Mouse (Mus musculus) heart, embryonic 13.5 days (tissue): ENCODE measurements around the gene Adamts7. TPM values are rescaled to one million over a fixed set of nuclear protein-coding genes. Genes with fewer than 3 reads are reported as not detected.

Source experiments
- ATAC-seq: fragments of 200-750 bp; cut with Nextera tagmentation; 2 replicates; pipeline ENCODE4 v1.8.0; 2017; ENCODE audit warnings: moderate TSS enrichment; ENCODE audit not compliant: insufficient number of reproducible peaks, low FRiP score, low TSS enrichment; ENCODE audit errors: extremely low read depth
- H3K27ac ChIP-seq: fragments of 300-500 bp; sonication (generic); replicated peaks from 2 replicates; pipeline ENCODE4 v1.5.1; 2015; ENCODE audit warnings: moderate library complexity, mild to moderate bottlenecking, inconsistent platforms
- H3K27me3 ChIP-seq: fragments of 300-500 bp; sonication (generic); replicated peaks from 2 replicates; pipeline ENCODE4 v1.6.1; 2015; ENCODE audit warnings: mild to moderate bottlenecking, inconsistent platforms
- H3K36me3 ChIP-seq: fragments of 300-500 bp; sonication (generic); 2 replicates; pipeline ENCODE4 v1.6.1; 2015; ENCODE audit warnings: mild to moderate bottlenecking, inconsistent platforms
- H3K4me1 ChIP-seq: fragments of 300-500 bp; sonication (generic); 2 replicates; pipeline ENCODE4 v1.6.1; 2015; ENCODE audit warnings: inconsistent platforms
- H3K4me2 ChIP-seq: fragments of 300-500 bp; sonication (generic); 2 replicates; pipeline ENCODE4 v1.6.1; 2015; ENCODE audit warnings: inconsistent platforms, mild to moderate bottlenecking, moderate library complexity
- H3K4me3 ChIP-seq: fragments of 300-500 bp; sonication (generic); 2 replicates; pipeline ENCODE4 v1.5.1; 2015; ENCODE audit warnings: moderate library complexity, mild to moderate bottlenecking, inconsistent platforms
- H3K9ac ChIP-seq: fragments of 300-500 bp; sonication (generic); 2 replicates; pipeline ENCODE4 v1.6.1; 2015; ENCODE audit warnings: inconsistent platforms, mild to moderate bottlenecking, moderate library complexity
- H3K9me3 ChIP-seq: fragments of 300-500 bp; sonication (generic); 2 replicates; pipeline ENCODE4 v1.6.1; 2016; ENCODE audit warnings: inconsistent platforms
- WGBS: fragments of 180-500 bp; shearing (Covaris S2); methylation state at CpG from one replicate; pipeline ENCODE4 v1.1.7; 2015; ENCODE audit warnings: mixed read lengths; 5-methylcytosine and 5-hydroxymethylcytosine counted together
- polyA plus RNA-seq: library from polyadenylated mRNA; unstranded; fragments of >200 nt; fragmentation: Nextera tagmentation; extraction: Ambion mirVana; gene quantifications from 2 replicates; pipeline ENCODE4 v1.2.1, GENCODE M21; 2015

Adamts7 gene
- polyA plus RNA-seq, 1 experiment from 2014 or later = 7.9 TPM

GRCm38 (mm10) chr9:90198531-90199449 is 35.9 kb downstream of the Adamts7 start:
- Histone ChIP-seq H3K36me3 (peaks cover 39% of the 10 kb centered on the region), H3K4me1 (peaks cover 23% of the 10 kb centered on the region), H3K9ac (peak overlapping the region; percentile 65), H3K27me3 (no peaks in the 10 kb centered on the region), H3K4me3 (peak overlapping the region; percentile 6; the same call in 1 of the 2 replicates), H3K9me3 (no peaks in the 10 kb centered on the region), H3K4me2 (peak overlapping the region; percentile 49), H3K27ac (peak overlapping the region; percentile 91)
- WGBS = 25% methylated on average over 10 of the region's 10 CpGs
- peak; percentile 43; the same call in 1 of the 2 replicates for ATAC-seq

GRCm38 (mm10) chr9:90199611-90200010 is 36.7 kb downstream of the Adamts7 start:
- WGBS = 92% methylated on average over 18 of the region's 18 CpGs
- H3K9me3 ChIP-seq = no peaks in the 10 kb centered on the region
- H3K27me3 ChIP-seq = no peaks in the 10 kb centered on the region
- H3K4me2 ChIP-seq = no peak overlapping the region
- peak overlapping the region; percentile 91; the same call in 1 of the 2 replicates for H3K27ac ChIP-seq
- no peak overlapping the region for H3K9ac ChIP-seq
- H3K4me3 ChIP-seq = no peak overlapping the region
- peaks cover 39% of the 10 kb centered on the region for H3K36me3 ChIP-seq
- peaks cover 22% of the 10 kb centered on the region for H3K4me1 ChIP-seq
- ATAC-seq = no peak

- Histone ChIP-seq H3K4me2 (no peak overlapping the region), H3K9me3 (no peaks in the 10 kb centered on the region), H3K4me1 (peaks cover 22% of the 10 kb centered on the region), H3K4me3 (no peak overlapping the region), H3K27me3 (no peaks in the 10 kb centered on the region), H3K9ac (no peak overlapping the region), H3K36me3 (peaks cover 44% of the 10 kb centered on the region), H3K27ac (no peak overlapping the region)
- 93% methylated on average over 4 of the region's 4 CpGs for WGBS
- ATAC-seq = no peak
Measured at GRCm38 (mm10) chr9:90200501-90200900, 37.6 kb downstream of the Adamts7 start.

- no peak overlapping the region for H3K27ac ChIP-seq
Measured at GRCm38 (mm10) chr9:90201096-90201495, 38.2 kb downstream of the Adamts7 start.

GRCm38 (mm10) chr9:90201541-90201940 is 38.7 kb downstream of the Adamts7 start:
- Histone ChIP-seq H3K4me2 (no peak overlapping the region), H3K27ac (no peak overlapping the region), H3K9me3 (no peaks in the 10 kb centered on the region), H3K36me3 (peaks cover 44% of the 10 kb centered on the region), H3K4me1 (peaks cover 22% of the 10 kb centered on the region), H3K4me3 (no peak overlapping the region), H3K27me3 (no peaks in the 10 kb centered on the region), H3K9ac (no peak overlapping the region)
- 57% methylated on average over 4 of the region's 4 CpGs for WGBS
- no peak for ATAC-seq

More at GRCm38 (mm10) chr9:90201096-90201495, 38.2 kb downstream of the Adamts7 start:
- no peak overlapping the region for H3K9ac ChIP-seq
- H3K27me3 ChIP-seq = no peaks in the 10 kb centered on the region
- no peak for ATAC-seq
- 91% methylated on average over 7 of the region's 7 CpGs for WGBS
- peaks cover 22% of the 10 kb centered on the region for H3K4me1 ChIP-seq
- no peak overlapping the region for H3K4me3 ChIP-seq
- no peak overlapping the region for H3K4me2 ChIP-seq
- H3K36me3 ChIP-seq = peaks cover 44% of the 10 kb centered on the region
- H3K9me3 ChIP-seq = no peaks in the 10 kb centered on the region

GRCm38 (mm10) chr9:90203233-90203632 is 40.4 kb downstream of the Adamts7 start:
- peaks cover 61% of the 10 kb centered on the region for H3K36me3 ChIP-seq
- no peak overlapping the region for H3K9ac ChIP-seq
- H3K4me2 ChIP-seq = no peak overlapping the region
- no peak overlapping the region for H3K27ac ChIP-seq
- 90% methylated on average over 5 of the region's 5 CpGs for WGBS
- no peak for ATAC-seq
- H3K9me3 ChIP-seq = no peaks in the 10 kb centered on the region
- H3K4me3 ChIP-seq = no peak overlapping the region
- H3K27me3 ChIP-seq = no peaks in the 10 kb centered on the region
- H3K4me1 ChIP-seq = peaks cover 16% of the 10 kb centered on the region

GRCm38 (mm10) chr9:90204396-90204915 is 41.6 kb downstream of the Adamts7 start:
- Histone ChIP-seq H3K9ac (no peak overlapping the region), H3K4me1 (peaks cover 3% of the 10 kb centered on the region), H3K4me3 (no peak overlapping the region), H3K27me3 (no peaks in the 10 kb centered on the region), H3K9me3 (no peaks in the 10 kb centered on the region), H3K36me3 (peaks cover 70% of the 10 kb centered on the region), H3K4me2 (no peak overlapping the region), H3K27ac (no peak overlapping the region)
- WGBS = 64% methylated on average over 8 of the region's 8 CpGs
- no peak for ATAC-seq

GRCm38 (mm10) chr9:90206500-90206899 is 43.6 kb downstream of the Adamts7 start:
- Histone ChIP-seq H3K9ac (no peak overlapping the region), H3K4me2 (no peak overlapping the region), H3K27me3 (no peaks in the 10 kb centered on the region), H3K27ac (no peak overlapping the region), H3K9me3 (no peaks in the 10 kb centered on the region), H3K36me3 (peaks cover 70% of the 10 kb centered on the region), H3K4me3 (no peak overlapping the region), H3K4me1 (no peaks in the 10 kb centered on the region; the same call in 1 of the 2 replicates)
- WGBS = 48% methylated on average over 2 of the region's 2 CpGs
- ATAC-seq = no peak

- H3K9me3 ChIP-seq = no peaks in the 10 kb centered on the region
- no peak overlapping the region for H3K4me3 ChIP-seq
- H3K4me2 ChIP-seq = no peak overlapping the region
- H3K27ac ChIP-seq = no peak overlapping the region
- H3K36me3 ChIP-seq = peaks cover 69% of the 10 kb centered on the region
- no peak overlapping the region for H3K9ac ChIP-seq
- no peaks in the 10 kb centered on the region for H3K4me1 ChIP-seq
- WGBS = 81% methylated on average over 8 of the region's 8 CpGs
- no peak for ATAC-seq
- no peaks in the 10 kb centered on the region for H3K27me3 ChIP-seq
Measured at GRCm38 (mm10) chr9:90207808-90208207, 44.9 kb downstream of the Adamts7 start.

GRCm38 (mm10) chr9:90208655-90209054 is 45.8 kb downstream of the Adamts7 start:
- Histone ChIP-seq H3K27me3 (no peaks in the 10 kb centered on the region), H3K36me3 (peaks cover 69% of the 10 kb centered on the region), H3K9me3 (no peaks in the 10 kb centered on the region), H3K4me3 (no peak overlapping the region), H3K9ac (no peak overlapping the region), H3K27ac (no peak overlapping the region), H3K4me2 (no peak overlapping the region), H3K4me1 (peaks cover 7% of the 10 kb centered on the region)
- WGBS = 82% methylated on average over 6 of the region's 6 CpGs
- no peak for ATAC-seq

- Histone ChIP-seq H3K4me2 (no peak overlapping the region), H3K9me3 (no peaks in the 10 kb centered on the region), H3K9ac (no peak overlapping the region), H3K27ac (no peak overlapping the region), H3K4me1 (peaks cover 35% of the 10 kb centered on the region), H3K36me3 (peaks cover 60% of the 10 kb centered on the region), H3K27me3 (no peaks in the 10 kb centered on the region), H3K4me3 (no peak overlapping the region)
- ATAC-seq = no peak
- 60% methylated on average over 3 of the region's 3 CpGs for WGBS
Measured at GRCm38 (mm10) chr9:90213127-90213526, 50.3 kb downstream of the Adamts7 start.
